Mouse (Mus musculus): ENCODE results near the gene Msmo1. TPM values are rescaled to one million over a fixed set of nuclear protein-coding genes. Genes with fewer than 3 reads are reported as not detected.

Gene Msmo1
- polyA plus RNA-seq, 1 experiment: 65.0 TPM

DNA sequence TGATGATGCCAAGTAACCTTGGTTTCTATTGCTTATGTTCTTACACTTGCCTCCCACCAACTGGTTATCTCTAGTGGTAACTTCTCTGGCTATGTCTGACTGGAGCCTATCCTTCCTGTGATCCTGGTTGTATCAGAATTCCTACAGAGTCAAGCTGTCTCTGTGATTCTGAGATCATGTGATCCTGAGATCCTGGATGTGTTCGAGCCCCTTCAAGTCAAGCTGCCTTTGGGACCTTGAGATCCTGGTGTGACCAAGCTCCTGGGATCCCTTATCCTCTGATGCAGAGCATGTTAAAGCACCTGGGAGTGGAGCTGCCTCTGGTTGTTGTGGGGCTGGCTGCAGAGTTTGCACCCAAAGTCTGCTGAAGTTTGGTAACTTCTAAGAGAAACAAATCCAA is 30.4 kb downstream of the Msmo1 start:
- Histone ChIP-seq H3K4me2 (ENCODE audit: low read depth) (no peak overlapping the region), H3K36me3 (ENCODE audit: control insufficient read depth, insufficient read depth) (no peaks in the 10 kb centered on the region), H3K79me2 (ENCODE audit: control insufficient read depth, insufficient read depth) (no peaks in the 10 kb centered on the region), H3K27me3 (ENCODE audit: control insufficient read depth, insufficient read depth, insufficient read length) (no peaks in the 10 kb centered on the region), H3K4me3 (no peak overlapping the region), H3ac (ENCODE audit: control insufficient read depth, insufficient read length) (no peak overlapping the region)
- no peak for TF ChIP-seq TCF3 (IDR thresholded peaks at IDR 0.05; ENCODE audit: insufficient read length, low read depth)
- no peak for TF ChIP-seq TCF12 (IDR thresholded peaks at IDR 0.05; ENCODE audit: insufficient read depth, poor library complexity, severe bottlenecking)
- TF ChIP-seq MAX (IDR thresholded peaks at IDR 0.05; ENCODE audit: low read depth): no peak
- TF ChIP-seq USF1 (IDR thresholded peaks at IDR 0.05; ENCODE audit: low read depth): no peak
- no peak for TF ChIP-seq POLR2A (IDR thresholded peaks at IDR 0.05; ENCODE audit: insufficient read length, low read depth)
- no peak for TF ChIP-seq E2F4 (IDR thresholded peaks at IDR 0.05; ENCODE audit: insufficient read depth)
- TF ChIP-seq MYOD1 (IDR thresholded peaks at IDR 0.05; ENCODE audit: control insufficient read depth in 1 of 3, insufficient read length in 2 of 3, low read depth in 2 of 3): no peak
- TF ChIP-seq SRF (IDR thresholded peaks at IDR 0.05; ENCODE audit: control insufficient read depth, insufficient read length, low read depth): no peak
- TF ChIP-seq CEBPB (IDR thresholded peaks at IDR 0.05; ENCODE audit: insufficient read depth, poor library complexity, severe bottlenecking): no peak
- TF ChIP-seq POLR2AphosphoS2 (IDR thresholded peaks at IDR 0.05; ENCODE audit: insufficient read length, low read depth): no peak
- TF ChIP-seq REST (IDR thresholded peaks at IDR 0.05; ENCODE audit: insufficient read depth, insufficient read length): no peak
- TF ChIP-seq MYOG (IDR thresholded peaks at IDR 0.05; ENCODE audit: control insufficient read depth in 1 of 3, insufficient read depth in 1 of 3, insufficient read length in 2 of 3, low read depth in 2 of 3): no peak

DNA sequence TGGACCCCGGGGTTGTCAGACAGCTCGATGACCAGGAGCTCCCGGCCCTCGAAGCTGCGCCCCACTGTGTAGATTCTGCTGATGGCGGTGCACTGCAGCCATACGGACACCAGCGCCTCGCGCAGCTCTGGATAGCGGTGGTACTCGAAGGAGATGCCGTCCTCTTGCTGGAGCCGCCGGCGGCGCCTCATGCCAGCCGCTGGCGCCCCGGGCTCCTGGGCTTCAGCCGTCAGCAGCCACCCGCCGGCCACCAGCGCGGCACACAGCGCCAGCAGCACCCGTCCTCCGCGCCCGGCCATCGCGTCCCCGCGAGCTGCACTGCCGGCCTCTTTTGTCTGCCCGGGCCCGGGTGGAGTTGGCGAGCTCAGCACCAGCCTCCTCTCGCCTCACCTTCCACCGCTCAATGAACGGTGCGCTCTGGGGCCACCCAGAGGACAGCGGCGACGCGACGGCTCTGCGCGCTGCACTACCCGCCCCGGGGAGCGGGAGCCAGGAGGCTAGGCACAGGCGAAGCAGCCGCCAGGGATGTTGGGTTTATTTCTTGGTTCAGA is 40.9 kb downstream of the Msmo1 start, which contains the start of gene Cpe:
Cpe (minus strand) TSS at position 404 of the 551 bp plus-strand sequence.
- H3K4me3 ChIP-seq: peak within 1 kb of the TSS; percentile 39
- TF ChIP-seq CEBPB (IDR thresholded peaks at IDR 0.05; ENCODE audit: insufficient read depth, poor library complexity, severe bottlenecking): no peak
- no peak for TF ChIP-seq TCF12 (IDR thresholded peaks at IDR 0.05; ENCODE audit: insufficient read depth, poor library complexity, severe bottlenecking)
- peak; percentile 52 for TF ChIP-seq POLR2AphosphoS2 (IDR thresholded peaks at IDR 0.05; ENCODE audit: insufficient read length, low read depth)
- no peak for TF ChIP-seq E2F4 (IDR thresholded peaks at IDR 0.05; ENCODE audit: insufficient read depth)
- TF ChIP-seq POLR2A (IDR thresholded peaks at IDR 0.05; ENCODE audit: insufficient read length, low read depth): peak; percentile 73

DNA sequence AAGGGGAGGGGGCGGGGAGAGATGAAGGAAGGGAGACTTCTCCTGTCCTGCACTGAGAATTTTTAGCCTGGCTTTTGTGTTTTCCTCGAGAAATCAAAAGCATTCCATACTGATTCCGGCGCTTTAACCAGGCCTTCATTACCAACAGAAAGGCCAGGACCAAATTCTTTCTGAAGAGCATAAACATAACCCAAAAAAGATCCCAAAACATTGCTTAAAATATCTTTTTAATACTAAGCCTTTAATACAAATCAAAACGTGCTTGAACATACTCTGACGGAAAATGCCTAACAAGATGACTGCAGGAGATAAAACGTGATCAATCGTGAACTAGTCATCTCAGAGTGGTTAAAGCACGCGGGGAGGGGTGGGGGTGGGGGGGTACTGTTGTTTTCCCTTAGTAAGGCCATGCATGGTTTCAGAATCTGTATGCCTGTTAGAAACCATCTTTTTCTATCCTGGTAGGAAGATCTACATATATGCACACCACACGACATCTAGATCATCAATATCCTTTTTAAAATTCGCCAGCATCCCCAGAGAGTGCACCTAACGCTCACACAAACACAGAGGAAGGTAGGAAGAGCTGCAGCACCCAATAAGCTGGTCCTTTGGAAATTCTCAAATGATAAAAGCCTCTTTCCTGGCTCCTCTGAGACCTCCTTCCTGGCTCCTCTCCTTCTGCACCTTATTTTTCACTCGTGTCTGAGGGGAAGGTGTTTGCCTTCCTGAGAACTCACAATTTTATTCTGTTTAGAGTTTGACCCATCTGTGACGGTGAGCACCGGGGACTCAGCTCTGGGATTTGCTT is 41.8 kb downstream of the Msmo1 start:
- H3K36me3 ChIP-seq (ENCODE audit: control insufficient read depth, insufficient read depth): no peaks in the 10 kb centered on the region
- H3K4me2 ChIP-seq (ENCODE audit: low read depth): peak overlapping the region; percentile 94
- no peaks in the 10 kb centered on the region for H3K27me3 ChIP-seq (ENCODE audit: control insufficient read depth, insufficient read depth, insufficient read length)
- peak overlapping the region; percentile 2 for H3ac ChIP-seq (ENCODE audit: control insufficient read depth, insufficient read length)
- TF ChIP-seq MYOD1 (IDR thresholded peaks at IDR 0.05; ENCODE audit: control insufficient read depth in 1 of 3, insufficient read length in 2 of 3, low read depth in 2 of 3) (no peak), E2F4 (IDR thresholded peaks at IDR 0.05; ENCODE audit: insufficient read depth) (no peak), TCF3 (IDR thresholded peaks at IDR 0.05; ENCODE audit: insufficient read length, low read depth) (no peak), POLR2A (IDR thresholded peaks at IDR 0.05; ENCODE audit: insufficient read length, low read depth) (no peak), REST (IDR thresholded peaks at IDR 0.05; ENCODE audit: insufficient read depth, insufficient read length) (no peak), POLR2AphosphoS2 (IDR thresholded peaks at IDR 0.05; ENCODE audit: insufficient read length, low read depth) (no peak), MYOG (IDR thresholded peaks at IDR 0.05; ENCODE audit: control insufficient read depth in 1 of 3, insufficient read depth in 1 of 3, insufficient read length in 2 of 3, low read depth in 2 of 3) (no peak), MAX (IDR thresholded peaks at IDR 0.05; ENCODE audit: low read depth) (no peak), SRF (IDR thresholded peaks at IDR 0.05; ENCODE audit: control insufficient read depth, insufficient read length, low read depth) (no peak), USF1 (IDR thresholded peaks at IDR 0.05; ENCODE audit: low read depth) (no peak), TCF12 (IDR thresholded peaks at IDR 0.05; ENCODE audit: insufficient read depth, poor library complexity, severe bottlenecking) (no peak), CEBPB (IDR thresholded peaks at IDR 0.05; ENCODE audit: insufficient read depth, poor library complexity, severe bottlenecking) (no peak)
- H3K4me3 ChIP-seq: peak overlapping the region; percentile 39
- peaks cover 6% of the 10 kb centered on the region for H3K79me2 ChIP-seq (ENCODE audit: control insufficient read depth, insufficient read depth)

More for the DNA sequence above, 40.9 kb downstream of the Msmo1 start, which contains the start of gene Cpe:
- Histone ChIP-seq H3K4me2 (ENCODE audit: low read depth) (peak within 1 kb of the TSS; percentile 94), H3ac (ENCODE audit: control insufficient read depth, insufficient read length) (peak within 1 kb of the TSS; percentile 2), H3K27me3 (ENCODE audit: control insufficient read depth, insufficient read depth, insufficient read length) (no peaks in the 10 kb centered on the region), H3K36me3 (ENCODE audit: control insufficient read depth, insufficient read depth) (no peaks in the 10 kb centered on the region), H3K79me2 (ENCODE audit: control insufficient read depth, insufficient read depth) (peaks cover 6% of the 10 kb centered on the region)

DNA sequence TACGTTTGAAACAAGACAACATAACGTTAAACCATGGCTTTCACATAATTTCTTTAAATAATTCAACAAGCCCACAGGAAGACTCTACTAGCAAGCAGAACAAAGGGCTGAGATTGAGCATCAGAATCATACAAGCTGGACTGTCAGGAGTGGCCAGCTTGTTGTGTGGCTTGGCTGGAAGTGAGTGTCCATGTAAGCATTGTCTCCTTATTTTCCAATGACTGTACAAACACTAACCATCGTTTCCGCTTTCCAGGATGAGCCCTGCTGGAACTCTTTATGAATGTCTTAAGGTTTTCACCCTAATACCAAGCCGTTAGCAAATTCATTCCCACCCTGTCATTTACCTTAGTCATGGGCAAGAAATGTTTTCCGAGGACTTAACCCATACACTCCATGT is 42.7 kb downstream of the Msmo1 start:
- Histone ChIP-seq H3K36me3 (ENCODE audit: control insufficient read depth, insufficient read depth) (no peaks in the 10 kb centered on the region), H3K79me2 (ENCODE audit: control insufficient read depth, insufficient read depth) (peaks cover 6% of the 10 kb centered on the region), H3K27me3 (ENCODE audit: control insufficient read depth, insufficient read depth, insufficient read length) (no peaks in the 10 kb centered on the region), H3K4me2 (ENCODE audit: low read depth) (no peak overlapping the region), H3K4me3 (no peak overlapping the region), H3ac (ENCODE audit: control insufficient read depth, insufficient read length) (no peak overlapping the region)
- TF ChIP-seq USF1 (IDR thresholded peaks at IDR 0.05; ENCODE audit: low read depth) (no peak), E2F4 (IDR thresholded peaks at IDR 0.05; ENCODE audit: insufficient read depth) (no peak), TCF12 (IDR thresholded peaks at IDR 0.05; ENCODE audit: insufficient read depth, poor library complexity, severe bottlenecking) (no peak), SRF (IDR thresholded peaks at IDR 0.05; ENCODE audit: control insufficient read depth, insufficient read length, low read depth) (no peak), MAX (IDR thresholded peaks at IDR 0.05; ENCODE audit: low read depth) (no peak), POLR2A (IDR thresholded peaks at IDR 0.05; ENCODE audit: insufficient read length, low read depth) (no peak), CEBPB (IDR thresholded peaks at IDR 0.05; ENCODE audit: insufficient read depth, poor library complexity, severe bottlenecking) (no peak), REST (IDR thresholded peaks at IDR 0.05; ENCODE audit: insufficient read depth, insufficient read length) (no peak), MYOD1 (IDR thresholded peaks at IDR 0.05; ENCODE audit: control insufficient read depth in 1 of 3, insufficient read length in 2 of 3, low read depth in 2 of 3) (no peak), TCF3 (IDR thresholded peaks at IDR 0.05; ENCODE audit: insufficient read length, low read depth) (no peak), POLR2AphosphoS2 (IDR thresholded peaks at IDR 0.05; ENCODE audit: insufficient read length, low read depth) (no peak), MYOG (IDR thresholded peaks at IDR 0.05; ENCODE audit: control insufficient read depth in 1 of 3, insufficient read depth in 1 of 3, insufficient read length in 2 of 3, low read depth in 2 of 3) (no peak)
